Mouse (Mus musculus): ENCODE measurements around the gene Rps10.

GRCm38 (mm10) chr17:27634871-27635574 lies 1.4 kb downstream of the Rps10 start, which contains the start of gene RPS10-NUDT3:
- TF ChIP-seq CTCF (IDR thresholded peaks at IDR 0.05; ENCODE audit: extremely low read depth, insufficient read depth, insufficient read length, insufficient replicate concordance) (no peak), POLR2A (IDR thresholded peaks at IDR 0.05; ENCODE audit: low read depth, low read length) (peak; percentile 88)
